Mouse (Mus musculus): ENCODE data around the gene Bicc1. TPM values are rescaled to one million over a fixed set of nuclear protein-coding genes. Genes with fewer than 3 reads are reported as not detected.

Bicc1 gene
- polyA plus RNA-seq, 1 experiment, result 4.7 TPM

DNA sequence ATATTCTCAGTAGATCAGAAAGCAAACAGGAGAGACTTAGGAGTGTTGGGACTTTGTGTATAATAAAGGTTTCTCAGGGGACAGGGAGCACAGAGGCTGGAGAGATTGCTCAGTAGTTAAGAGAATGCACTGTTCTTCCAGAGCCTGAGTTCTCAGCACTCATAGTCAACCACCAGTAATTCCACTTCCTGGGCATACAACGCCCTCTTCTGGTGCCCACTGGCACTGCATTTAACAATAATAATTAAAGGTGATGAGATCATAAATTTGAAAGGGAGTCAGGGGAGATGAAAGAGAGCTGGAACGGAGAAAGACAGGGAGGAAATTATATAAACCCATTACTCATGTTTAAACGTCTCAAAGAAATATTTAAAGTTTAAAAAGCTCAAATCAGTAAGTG, 35.5 kb downstream of the Bicc1 start:
- DNase-seq (ENCODE audit: extremely low spot score in 1 of 2, low spot score in 1 of 2), result no peak

DNA sequence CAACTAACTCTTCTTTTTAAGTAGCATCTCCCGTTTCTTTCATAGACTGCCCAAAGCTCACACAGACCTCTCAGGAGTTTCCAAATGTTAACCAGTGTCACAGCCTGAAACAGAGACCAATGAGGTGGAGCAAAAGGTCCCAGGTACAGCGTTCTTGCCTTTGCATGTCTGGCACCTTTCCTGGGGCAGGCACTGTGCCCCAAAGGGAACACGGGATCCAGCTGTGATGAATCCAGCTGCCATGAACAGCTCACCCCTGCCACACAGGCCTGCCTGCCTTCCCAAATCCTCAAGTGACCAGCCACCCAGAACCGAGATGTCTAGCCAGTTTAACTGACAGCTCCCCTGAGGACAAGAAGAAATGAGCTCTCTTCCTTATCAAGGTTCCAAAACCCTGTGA, 36.1 kb downstream of the Bicc1 start:
- DNase-seq (ENCODE audit: extremely low spot score in 1 of 2, low spot score in 1 of 2), result no peak

DNA sequence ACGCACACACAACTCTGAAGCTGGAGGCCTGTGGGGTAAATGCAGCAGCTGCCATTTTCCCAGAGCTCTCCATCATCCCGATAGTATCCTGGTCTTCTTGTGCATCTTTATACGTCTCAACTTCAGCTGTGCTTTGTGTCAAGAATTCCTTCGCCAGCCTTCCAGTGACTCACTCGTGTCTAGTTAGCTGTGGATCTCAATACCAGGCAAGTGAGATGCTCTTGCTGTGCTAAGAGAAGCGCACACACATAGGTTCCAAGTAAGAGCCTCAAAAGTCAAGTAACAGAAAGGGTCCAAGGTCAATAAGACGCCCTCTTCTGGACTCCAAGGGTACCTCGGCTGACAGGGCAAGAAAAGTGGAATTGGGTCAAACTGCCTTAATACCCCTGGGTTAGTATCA, 37.0 kb downstream of the Bicc1 start:
- no peak for DNase-seq (ENCODE audit: extremely low spot score in 1 of 2, low spot score in 1 of 2)

DNA sequence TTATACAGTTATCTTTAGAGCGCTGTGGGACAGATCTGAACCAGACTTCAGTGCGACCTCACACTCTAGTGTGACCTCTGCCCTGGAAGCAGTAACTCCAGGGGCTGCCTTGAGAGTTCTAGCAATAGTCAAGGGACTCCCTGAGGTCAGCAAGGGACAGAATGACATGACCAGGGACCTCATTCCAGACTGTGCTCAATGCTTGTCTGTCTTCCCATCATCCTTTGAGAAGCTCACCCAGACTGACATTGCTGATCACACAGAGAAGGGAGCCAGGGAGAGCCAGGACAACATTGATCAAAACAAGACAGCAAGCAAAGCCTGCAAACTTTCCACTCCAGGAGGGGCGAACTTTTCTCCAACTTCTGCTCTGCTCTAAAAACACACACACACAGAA, 38.7 kb downstream of the Bicc1 start:
- no peak for DNase-seq (ENCODE audit: extremely low spot score in 1 of 2, low spot score in 1 of 2)

DNA sequence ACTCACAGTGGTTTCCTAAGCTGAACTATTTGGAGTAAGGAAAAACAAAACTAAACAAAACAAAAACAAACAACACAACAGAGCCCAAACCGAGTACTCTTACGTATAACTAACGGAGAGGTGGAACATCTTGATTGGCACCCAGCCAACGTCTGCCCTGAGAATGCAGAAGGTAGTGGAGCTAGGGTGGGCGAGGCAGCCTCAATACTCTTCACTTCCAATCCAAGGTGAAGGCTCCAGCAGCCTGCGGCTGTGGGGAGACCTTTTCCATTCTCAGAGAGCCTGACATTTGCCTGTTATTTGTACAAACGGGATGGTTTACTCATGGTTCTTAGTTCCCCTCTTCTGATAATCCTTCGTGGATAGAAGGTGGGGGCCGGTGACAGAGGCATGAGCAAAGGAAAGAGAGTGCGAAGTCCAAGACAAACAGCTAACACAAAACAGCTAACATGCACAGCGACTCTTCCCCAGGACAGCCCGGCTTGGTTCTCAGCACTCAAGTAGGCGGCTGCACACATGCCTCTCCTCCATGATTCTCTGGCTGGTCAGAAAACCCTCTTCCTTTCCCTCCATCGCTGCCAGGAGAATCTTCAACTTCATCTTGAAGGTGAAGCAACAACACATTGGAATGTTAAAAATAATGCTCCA, 39.3 kb downstream of the Bicc1 start:
- no peak for DNase-seq (ENCODE audit: extremely low spot score in 1 of 2, low spot score in 1 of 2)

DNA sequence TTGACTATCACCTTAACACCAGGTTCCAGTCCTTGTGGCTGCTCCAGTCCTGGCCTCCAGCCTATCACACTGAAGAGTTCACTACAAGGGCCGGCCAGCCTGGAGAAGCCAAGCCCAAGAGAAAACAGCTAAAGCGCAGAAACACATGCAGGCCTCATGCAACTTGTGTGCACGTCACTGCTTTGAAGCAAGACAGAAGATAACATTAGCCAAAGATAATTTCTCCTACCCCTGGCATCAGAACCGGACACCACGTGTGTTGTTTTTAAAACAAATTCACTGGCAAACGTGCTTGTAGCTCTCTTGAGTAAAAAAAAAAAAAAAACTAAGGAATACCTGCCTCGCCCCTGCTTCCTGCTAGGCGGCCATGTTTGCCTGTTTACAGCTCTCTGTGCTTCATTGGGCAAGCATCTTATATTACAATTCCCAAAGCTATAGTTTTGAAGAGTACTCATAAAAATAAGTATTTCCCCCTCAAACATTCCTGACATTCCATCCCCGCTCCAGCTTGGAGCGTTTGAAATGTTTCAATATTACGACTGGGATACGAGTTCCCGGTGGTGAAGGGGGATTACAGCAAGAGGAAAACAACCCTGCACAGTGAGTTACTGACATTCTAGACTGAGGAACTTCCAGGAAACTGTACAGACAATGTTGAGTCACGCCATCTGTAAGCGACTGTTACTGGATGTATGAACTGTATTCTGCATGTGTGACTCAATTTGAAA, 40.2 kb downstream of the Bicc1 start:
- DNase-seq (ENCODE audit: extremely low spot score in 1 of 2, low spot score in 1 of 2), result no peak

DNA sequence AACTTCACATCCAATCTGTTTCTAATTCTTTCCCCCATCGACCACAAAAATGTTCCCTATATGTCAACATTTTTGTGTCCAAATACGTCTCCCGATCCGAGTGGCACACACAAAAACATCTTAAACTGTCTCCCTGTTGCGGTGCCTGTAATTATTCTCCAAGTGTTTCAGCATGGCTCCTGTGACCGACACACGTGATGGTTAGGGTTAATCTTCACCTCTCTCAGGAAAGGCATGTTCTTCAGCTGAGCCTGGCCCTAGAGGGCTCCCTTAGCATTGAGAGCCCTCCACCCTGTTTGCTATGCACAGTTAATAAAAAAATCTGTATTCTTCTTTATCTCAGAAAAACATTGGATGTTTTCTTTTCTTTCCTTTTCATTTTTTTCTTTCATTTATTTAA, 41.7 kb downstream of the Bicc1 start:
- no peak for DNase-seq (ENCODE audit: extremely low spot score in 1 of 2, low spot score in 1 of 2)

DNA sequence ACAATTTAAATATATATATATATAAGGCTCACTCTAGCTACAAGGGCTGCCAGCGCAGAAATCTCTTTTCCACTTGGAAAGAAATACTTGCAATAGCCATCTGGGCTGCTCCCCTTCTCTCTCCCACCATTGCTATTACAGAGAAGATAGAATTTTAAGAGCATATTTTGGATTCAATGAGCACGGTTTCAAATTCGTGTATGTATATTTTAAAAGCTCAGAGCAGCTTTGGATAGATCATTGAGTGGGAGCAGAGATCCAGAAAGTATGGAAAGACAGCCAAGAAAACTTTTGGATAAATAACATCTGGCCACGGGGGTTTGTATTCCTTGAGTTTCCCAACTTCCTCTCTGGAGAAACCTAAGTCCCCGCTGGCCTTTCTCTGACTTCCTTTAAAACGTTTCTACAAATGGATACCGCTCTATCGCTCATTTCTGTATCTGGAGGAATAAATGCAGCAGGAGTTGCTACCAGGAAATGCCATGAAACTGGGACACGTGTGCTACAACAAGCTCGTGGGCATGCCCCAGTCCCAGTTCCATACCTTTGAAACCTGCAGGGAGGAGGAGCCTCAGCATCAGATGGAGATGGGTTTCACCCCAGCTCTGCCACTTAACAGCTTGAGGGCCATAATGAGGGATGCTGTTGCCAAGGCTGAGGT, 45.1 kb downstream of the Bicc1 start:
- peak; percentile 55 to 67 for DNase-seq (ENCODE audit: extremely low spot score in 1 of 2, low spot score in 1 of 2)

DNA sequence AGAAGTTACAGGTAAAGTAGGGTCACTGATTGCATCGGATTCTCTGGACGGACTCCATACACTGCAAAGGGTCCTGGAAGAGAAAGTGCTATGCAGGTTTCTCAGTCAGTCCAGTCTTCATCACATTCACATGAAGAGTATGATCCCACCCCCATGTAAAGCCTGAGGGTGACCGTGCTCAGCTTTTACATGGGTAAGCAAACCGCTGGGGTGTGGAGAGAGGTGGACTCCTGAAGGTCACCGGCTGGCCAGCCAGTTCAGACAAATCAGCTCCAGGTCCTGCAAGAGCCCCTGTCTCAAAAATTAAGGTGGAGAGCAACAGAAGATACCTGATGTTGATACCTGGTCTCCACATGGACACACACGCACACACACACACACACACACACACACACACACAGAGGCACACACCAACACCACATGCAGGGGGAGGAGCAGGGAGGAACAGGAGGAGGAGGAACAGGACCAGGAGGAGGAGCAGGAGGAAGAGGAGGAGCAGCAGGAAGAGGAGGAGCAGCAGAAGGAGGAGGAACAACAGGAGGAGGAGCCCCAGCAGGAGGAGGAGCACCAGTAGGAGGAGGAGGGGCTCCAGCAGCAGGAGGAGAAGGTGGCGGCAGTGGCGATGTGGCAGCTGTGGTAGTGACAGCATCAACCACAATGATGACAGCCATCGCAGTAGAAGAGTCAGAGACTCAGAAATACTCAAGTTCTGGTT, 52.9 kb downstream of the Bicc1 start:
- no peak for DNase-seq (ENCODE audit: extremely low spot score in 1 of 2, low spot score in 1 of 2)

DNA sequence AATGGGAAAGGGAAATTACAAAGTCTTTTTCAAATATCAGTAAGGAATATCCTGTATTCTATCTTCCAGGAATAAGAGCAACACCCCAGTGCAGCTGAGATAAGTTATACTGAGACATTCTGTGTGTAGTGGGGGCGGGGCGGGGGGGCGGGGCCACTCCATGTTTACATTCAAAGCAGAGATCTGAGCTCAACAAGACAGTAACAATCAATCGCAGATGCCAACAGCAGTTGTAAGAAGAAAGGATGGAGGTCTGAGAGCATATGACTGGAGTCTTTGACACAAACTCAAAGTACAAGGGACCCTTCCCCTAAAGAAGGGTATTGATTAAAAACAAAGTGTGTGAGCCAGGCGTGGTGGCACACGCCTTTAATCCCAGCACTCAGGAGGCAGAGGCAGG, 54.7 kb downstream of the Bicc1 start:
- DNase-seq (ENCODE audit: extremely low spot score in 1 of 2, low spot score in 1 of 2), result no peak

DNA sequence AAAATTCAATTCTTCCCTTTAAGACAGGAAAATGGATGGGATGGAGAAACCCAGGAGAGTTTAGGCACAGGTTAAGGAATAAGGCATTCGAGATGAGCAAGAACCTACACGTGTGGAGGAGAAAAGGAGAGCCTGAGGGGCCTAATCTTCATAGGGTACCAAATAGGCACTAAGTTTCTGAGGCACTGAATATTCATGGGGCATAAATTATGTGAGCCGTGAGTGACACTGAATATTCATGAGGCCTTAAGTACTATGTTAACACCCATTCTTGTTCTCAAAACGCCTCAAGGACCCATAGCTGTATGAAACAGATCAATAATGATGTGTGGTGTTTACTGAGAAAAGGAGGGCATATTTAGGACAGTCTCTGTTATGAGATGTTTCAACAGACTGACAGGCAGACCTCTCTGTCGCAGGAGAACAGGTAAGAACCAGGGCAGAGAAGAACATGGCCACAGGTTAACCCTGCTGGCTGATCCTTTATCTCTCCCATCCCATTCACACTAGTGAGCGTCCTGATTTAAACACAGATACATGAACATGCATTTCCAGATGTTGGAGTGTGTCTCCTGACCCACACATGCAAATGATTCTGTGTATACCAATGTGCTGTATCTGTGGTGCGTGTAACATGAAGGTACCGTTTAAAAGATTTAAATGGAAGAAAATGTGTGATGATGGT, 58.5 kb downstream of the Bicc1 start:
- no peak for DNase-seq (ENCODE audit: extremely low spot score in 1 of 2, low spot score in 1 of 2)

DNA sequence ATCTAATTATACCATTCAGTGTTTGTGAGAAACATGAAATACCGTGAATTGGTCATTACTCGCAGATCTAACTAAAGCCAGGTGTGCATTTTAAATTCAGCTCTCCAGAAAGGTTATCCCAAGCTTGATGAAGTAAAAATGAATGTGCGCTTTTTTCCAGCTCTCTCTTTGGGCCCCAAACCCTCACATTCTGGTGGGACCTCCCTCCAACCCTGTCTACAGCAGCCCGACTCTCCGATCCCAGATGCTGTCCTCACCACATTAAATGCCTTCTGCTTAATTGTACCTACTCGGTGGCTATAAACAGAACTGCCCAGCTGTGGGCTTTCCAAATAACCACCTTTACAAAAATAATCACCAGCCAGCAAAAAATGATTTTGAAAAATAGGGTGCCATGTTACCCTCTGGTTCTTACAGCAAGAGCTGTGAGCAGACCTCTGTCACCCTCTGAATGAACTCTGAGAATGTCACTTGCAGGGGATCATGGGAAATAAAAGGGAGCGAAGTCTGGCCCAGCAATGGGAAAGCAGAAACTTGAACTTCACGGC, 64.7 kb downstream of the Bicc1 start:
- no peak for DNase-seq (ENCODE audit: extremely low spot score in 1 of 2, low spot score in 1 of 2)

DNA sequence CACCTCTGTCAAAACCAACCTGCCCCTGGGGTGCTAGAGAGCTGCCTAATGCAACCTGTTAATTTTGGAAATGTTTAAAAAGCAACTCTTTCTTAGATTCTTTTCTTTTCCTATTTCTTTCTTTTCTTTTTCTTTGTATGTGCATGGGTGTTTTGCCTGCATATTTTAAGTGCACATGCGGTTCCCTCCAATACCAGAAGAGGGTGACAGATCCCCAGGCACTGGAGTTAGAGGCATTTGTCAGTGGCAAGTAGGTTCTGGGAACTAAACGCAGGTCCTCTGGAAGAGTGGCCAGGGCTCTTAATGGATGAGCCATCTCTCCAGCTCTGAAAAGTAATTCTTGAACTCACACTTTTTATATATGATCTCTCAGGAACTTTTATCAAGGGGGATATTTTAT, 66.2 kb downstream of the Bicc1 start:
- no peak for DNase-seq (ENCODE audit: extremely low spot score in 1 of 2, low spot score in 1 of 2)

DNA sequence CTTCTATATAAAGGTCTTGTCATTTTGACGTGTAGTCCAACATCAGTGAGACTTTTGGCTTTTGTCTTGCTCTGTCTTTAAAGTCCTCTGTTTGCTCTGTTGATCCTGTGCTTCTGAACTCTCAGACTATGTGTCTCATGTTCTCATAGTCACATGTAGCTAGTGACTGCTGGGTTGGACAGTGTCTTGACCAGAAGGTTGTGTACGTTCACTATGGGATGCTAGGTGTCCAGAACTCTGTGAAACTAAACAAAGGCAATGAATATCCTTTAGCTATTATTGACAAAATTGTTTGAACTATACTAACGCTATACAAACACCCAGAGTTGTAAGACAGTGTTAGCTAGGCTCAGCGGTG, 72.2 kb downstream of the Bicc1 start:
- no peak for DNase-seq (ENCODE audit: extremely low spot score in 1 of 2, low spot score in 1 of 2)

DNA sequence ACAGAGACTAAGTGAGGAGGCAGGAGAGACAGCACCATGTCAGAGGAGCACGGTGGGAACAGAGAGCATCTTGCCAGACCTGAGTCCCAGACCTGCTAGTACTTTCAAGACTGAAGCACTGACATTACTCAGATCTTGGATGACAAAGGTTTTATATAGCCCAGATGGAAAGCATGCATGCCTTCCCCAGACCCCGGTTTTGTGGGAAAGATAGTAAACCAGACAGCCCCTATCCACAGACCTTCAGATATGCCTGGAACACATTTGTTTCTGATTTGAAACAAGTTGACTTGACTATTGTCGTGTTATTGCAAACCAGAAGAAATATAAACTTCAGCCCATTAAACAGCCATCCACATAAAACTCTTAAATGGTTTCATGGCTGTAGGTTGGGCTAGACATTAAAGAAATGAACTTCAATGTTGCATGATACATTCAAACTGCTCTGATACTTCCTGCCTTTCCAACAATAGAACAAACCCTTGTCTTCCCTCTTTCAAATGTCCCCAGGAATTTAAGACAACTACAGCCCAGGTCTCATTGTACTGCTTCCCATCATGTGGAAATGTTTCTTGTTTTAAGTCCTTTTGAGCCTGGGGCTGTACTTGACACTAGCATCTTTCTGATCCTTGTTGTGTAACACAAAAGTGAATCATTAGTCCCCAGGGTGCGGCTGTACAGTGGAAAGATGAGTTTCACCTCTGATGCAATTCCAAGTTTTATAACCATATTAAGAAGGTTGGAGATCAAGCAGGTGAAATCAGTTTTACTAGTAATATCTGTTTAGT, 72.7 kb downstream of the Bicc1 start:
- no peak for DNase-seq (ENCODE audit: extremely low spot score in 1 of 2, low spot score in 1 of 2)

DNA sequence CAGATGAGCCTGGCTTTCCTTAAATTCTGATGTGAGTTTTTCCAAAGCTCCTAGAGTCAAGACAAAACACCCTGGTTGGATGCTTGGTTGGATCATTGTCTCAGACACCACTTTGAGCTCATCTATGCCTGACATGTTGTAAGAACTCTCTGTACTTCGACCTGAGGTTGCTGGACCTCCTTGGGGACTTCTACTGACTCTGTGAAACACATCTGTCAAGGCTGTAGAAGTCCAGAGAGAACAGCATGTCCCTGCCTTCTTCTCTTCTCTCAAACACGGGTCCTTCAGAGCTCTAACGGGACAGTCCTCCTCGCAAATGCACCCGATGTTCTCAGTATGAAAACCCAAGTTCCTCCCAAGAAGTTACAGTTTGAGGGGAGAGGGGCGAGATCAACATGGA, 76.5 kb downstream of the Bicc1 start:
- DNase-seq (ENCODE audit: extremely low spot score in 1 of 2, low spot score in 1 of 2), result no peak

DNA sequence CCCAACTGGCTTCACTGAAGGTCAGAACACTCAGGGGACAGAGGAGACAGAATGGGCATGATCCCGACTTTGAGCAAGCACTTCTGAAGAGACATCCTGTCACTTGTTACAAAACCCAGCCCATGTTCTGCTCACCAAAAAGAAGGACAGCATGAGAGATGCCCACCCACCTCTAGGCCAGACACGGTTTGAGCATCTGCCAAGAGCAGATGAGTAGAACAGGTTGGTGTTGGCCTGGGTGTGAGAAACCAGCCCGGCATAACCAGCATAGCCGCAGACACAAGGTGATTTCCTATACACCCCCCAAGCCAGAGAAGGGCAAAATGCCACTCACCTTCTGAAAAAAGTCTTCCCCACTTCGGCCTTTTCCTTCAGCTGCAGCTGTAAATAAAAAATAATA, 80.6 kb downstream of the Bicc1 start:
- DNase-seq (ENCODE audit: extremely low spot score in 1 of 2, low spot score in 1 of 2), result no peak

DNA sequence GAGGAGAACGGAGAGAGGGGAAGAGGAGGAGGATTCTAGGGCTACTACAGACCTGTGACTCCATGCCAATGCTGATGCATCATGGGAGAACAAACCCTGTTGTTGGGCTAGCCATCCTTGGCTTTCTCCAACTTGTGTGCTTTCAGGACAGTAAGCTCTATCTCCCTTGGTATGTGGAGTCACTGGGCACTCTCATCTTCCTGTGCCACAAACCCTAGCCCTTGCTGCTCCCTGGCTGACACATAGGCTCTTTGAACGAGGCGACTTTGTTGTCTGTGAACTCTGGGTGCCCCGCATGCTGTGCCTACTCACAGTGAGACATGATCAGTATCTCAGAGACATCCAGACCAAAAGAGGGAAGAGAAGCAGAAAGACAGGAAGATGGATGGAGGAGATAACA, 94.5 kb downstream of the Bicc1 start:
- no peak for DNase-seq (ENCODE audit: extremely low spot score in 1 of 2, low spot score in 1 of 2)

DNA sequence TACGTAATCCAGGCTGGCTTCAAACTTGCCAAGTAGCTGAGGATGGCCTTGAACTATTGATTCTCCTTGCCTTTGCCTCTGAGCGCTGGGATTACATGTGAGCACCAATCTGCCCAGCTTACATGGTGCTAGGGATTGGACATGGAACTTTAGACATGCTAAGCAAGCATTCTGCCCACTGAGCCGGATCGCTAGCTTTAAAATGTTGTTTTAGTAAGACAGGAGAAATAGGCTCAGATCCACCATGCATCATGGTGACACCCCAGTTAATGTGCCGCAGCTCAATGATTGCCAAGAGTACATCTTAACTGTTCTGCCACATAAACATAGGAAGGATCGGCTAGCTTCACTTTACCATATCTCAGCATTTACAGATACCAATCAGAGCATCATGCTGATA, 94.9 kb downstream of the Bicc1 start:
- DNase-seq (ENCODE audit: extremely low spot score in 1 of 2, low spot score in 1 of 2), result no peak

DNA sequence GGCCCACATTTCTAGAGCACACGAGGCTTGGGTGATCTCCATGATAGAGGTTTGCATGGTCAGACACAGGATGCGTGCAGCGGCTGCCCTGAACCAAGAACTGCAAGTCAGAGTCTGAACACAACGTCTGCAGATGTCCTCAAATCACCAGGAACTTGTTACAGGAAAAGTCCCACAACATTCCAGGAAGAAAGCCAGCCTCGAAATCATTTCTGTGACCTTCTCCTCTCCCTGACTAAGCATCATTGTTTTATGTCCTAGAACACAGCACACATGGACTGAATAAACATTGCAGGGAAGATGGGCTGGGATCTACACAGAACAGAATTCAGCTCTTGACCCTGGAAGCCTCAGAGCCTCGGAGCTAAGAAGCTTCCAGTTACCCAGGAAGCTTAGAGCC, 97.3 kb downstream of the Bicc1 start:
- DNase-seq (ENCODE audit: extremely low spot score in 1 of 2, low spot score in 1 of 2), result no peak

Data from frontal cortex, adult 2 months (tissue).